Comparison of ENCODE assay signal across 13 mouse cellular contexts in genomic region chr16:33591390-33592067, GRCm38 (mm10).
A peak's percentile ranks its signal among the peaks of the same experiment; 100 is the strongest.
DNase-seq lines count a peak whose midpoint lies in the region; ATAC-seq lines count a peak whose summit lies in the region.
"Had no signal": no experiment of that assay in that cellular context is flagged by ENCODE, and none has a peak within 500 bp of the region (broad histone marks: within the 10 kb centered on the region; RNA-seq: fewer than 3 reads in every experiment).

No protein-coding gene starts in this region.

- peaks cover 33% of the 10 kb centered on the region for H3K4me1 ChIP-seq in kidney, embryonic 14.5 days (ENCODE audit: control insufficient read depth, insufficient read depth, low read length)
- H3K4me1 ChIP-seq in neural tube, embryonic 15.5 days: peaks cover 11% of the 10 kb centered on the region

- DNase-seq in heart, adult 11 months: peak; percentile 91
- DNase-seq in heart, postnatal 4 days: no peak
- peak; percentile 30 to 35 for DNase-seq in right cerebral cortex, adult 2 months (ENCODE audit: low spot score in 2 of 2)
- no peak for DNase-seq in right cerebral cortex, adult 18-20 months
- DNase-seq in splenic B cell, adult 2 months (ENCODE audit: low read depth, low spot score): peak; percentile 70
- DNase-seq in left cerebral cortex, adult 18-20 months (ENCODE audit: low spot score in 2 of 2): no peak
- DNase-seq: cerebellum, adult 9-10 months; layer of hippocampus, postnatal 36 days; lung, postnatal 10 days; right cerebral cortex, postnatal 4 days had no signal

- H3K9me3 ChIP-seq in kidney, embryonic 14.5 days (ENCODE audit: control insufficient read depth, low read length): no peaks in the 10 kb centered on the region
- no peaks in the 10 kb centered on the region for H3K9me3 ChIP-seq in neural tube, embryonic 15.5 days (replicated peaks)

- H3K36me3 ChIP-seq in kidney, embryonic 14.5 days (ENCODE audit: control insufficient read depth, insufficient read depth, low read length): no peaks in the 10 kb centered on the region
- no peaks in the 10 kb centered on the region for H3K36me3 ChIP-seq in splenic B cell, adult 2 months (ENCODE audit: control insufficient read depth, insufficient read depth, low read length, poor library complexity, severe bottlenecking)
- H3K36me3 ChIP-seq in neural tube, embryonic 15.5 days: no peaks in the 10 kb centered on the region

- 43% methylated on average over 10 of the region's 10 CpGs for WGBS in kidney, embryonic 14.5 days
- WGBS in neural tube, embryonic 15.5 days: 91% methylated on average over 10 of the region's 10 CpGs

- H3K9ac ChIP-seq in kidney, embryonic 14.5 days (ENCODE audit: low read depth, low read length): no peak overlapping the region
- no peak overlapping the region for H3K9ac ChIP-seq in neural tube, embryonic 15.5 days (replicated peaks)

- H3K27me3 ChIP-seq in kidney, embryonic 14.5 days (ENCODE audit: control insufficient read depth, insufficient read depth, low read length): no peaks in the 10 kb centered on the region
- H3K27me3 ChIP-seq in splenic B cell, adult 2 months (ENCODE audit: control insufficient read depth, insufficient read depth, low read length, poor library complexity, severe bottlenecking): no peaks in the 10 kb centered on the region
- H3K27me3 ChIP-seq in neural tube, embryonic 15.5 days (replicated peaks): no peaks in the 10 kb centered on the region

- H3K4me2 ChIP-seq in kidney, embryonic 14.5 days (replicated peaks; ENCODE audit: low read depth, low read length): no peak overlapping the region
- no peak overlapping the region for H3K4me2 ChIP-seq in neural tube, embryonic 15.5 days

- ATAC-seq in kidney, embryonic 14.5 days (ENCODE audit: low FRiP score, low TSS enrichment): no peak
- ATAC-seq in neural tube, embryonic 15.5 days (ENCODE audit: low FRiP score): no peak

- H3K4me3 ChIP-seq in kidney, embryonic 14.5 days (ENCODE audit: low read length): no peak overlapping the region
- no peak overlapping the region for H3K4me3 ChIP-seq in neural tube, embryonic 15.5 days (replicated peaks)
- H3K4me3 ChIP-seq: erythroblast, embryonic 14.5 days had no signal

- H3K27ac ChIP-seq in kidney, embryonic 14.5 days (ENCODE audit: low read depth, low read length): peak overlapping the region; percentile 37; the same call in 1 of the 2 replicates
- H3K27ac ChIP-seq in neural tube, embryonic 15.5 days (replicated peaks): no peak overlapping the region

Comparison
In these comparisons a context has a peak if more than half of its experiments do, and no peak if none do; other contexts are left out.
1. DNase-seq: peak in heart, adult 11 months (single experiment), right cerebral cortex, adult 2 months (2 of 2) and splenic B cell, adult 2 months (single experiment); none in heart, postnatal 4 days (single experiment), right cerebral cortex, adult 18-20 months (single experiment) and left cerebral cortex, adult 18-20 months (0 of 2).